Mouse (Mus musculus): ENCODE data around the gene Mymx. TPM values are rescaled to one million over a fixed set of nuclear protein-coding genes. Genes with fewer than 3 reads are reported as not detected.

Gene Mymx
- polyA plus RNA-seq (2011; ENCODE audit: insufficient read depth, insufficient read length, low read depth, missing spikeins), result 19.2 and 22.6 TPM in 2 replicates

GRCm38 (mm10) chr17:45601877-45602304 is at the start of gene Mymx:
TSS of gene Mymx (minus strand) at chr17:45602102.
- H3K9ac ChIP-seq (ENCODE audit: low read depth, poor library complexity, severe bottlenecking), result peak within 1 kb of the TSS; percentile 76
- H3K27me3 ChIP-seq (ENCODE audit: control insufficient read depth, insufficient read depth, low read length, poor library complexity, severe bottlenecking), result no peaks in the 10 kb centered on the region
- peak within 1 kb of the TSS; percentile 63 for H3K4me3 ChIP-seq (ENCODE audit: low read depth, low read length)
- TF ChIP-seq POLR2A (IDR thresholded peaks at IDR 0.05; ENCODE audit: insufficient read depth, low read length) (no peak), EP300 (IDR thresholded peaks at IDR 0.05; ENCODE audit: insufficient read depth, low read depth, low read length) (peak; percentile 100)
- peaks cover 2% of the 10 kb centered on the region for H3K4me1 ChIP-seq (ENCODE audit: control insufficient read depth, insufficient read depth, low read length)
- H3K36me3 ChIP-seq (ENCODE audit: control insufficient read depth, insufficient read depth, low read length, poor library complexity, severe bottlenecking), result no peaks in the 10 kb centered on the region
- no peaks in the 10 kb centered on the region for H3K9me3 ChIP-seq (replicated peaks; ENCODE audit: control insufficient read depth, insufficient read depth, low read length, poor library complexity, severe bottlenecking)
- H3K27ac ChIP-seq (ENCODE audit: insufficient read depth, low read length), result peak within 1 kb of the TSS; percentile 96

DNA sequence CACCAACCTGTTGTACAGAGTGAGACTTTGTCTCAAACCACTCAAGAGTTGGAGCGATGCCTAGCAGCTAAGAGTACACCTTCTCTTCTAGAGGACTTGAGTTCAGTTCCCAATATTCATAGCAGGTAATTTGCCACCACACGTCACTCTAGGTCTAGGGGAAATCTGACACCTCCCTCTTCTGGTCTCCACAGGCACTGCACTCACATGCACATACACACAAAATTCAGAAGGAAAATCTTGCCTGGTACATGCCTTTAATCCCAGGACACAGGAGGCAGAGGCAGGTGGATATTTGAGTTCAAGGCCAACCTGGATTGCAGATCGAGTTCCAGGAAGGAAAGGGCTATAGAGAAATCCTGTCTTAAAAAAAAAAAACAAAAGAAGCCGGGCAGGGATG is 42.3 kb upstream of the Mymx start:
- H3K27ac ChIP-seq (ENCODE audit: insufficient read depth, low read length), result no peak overlapping the region

DNA sequence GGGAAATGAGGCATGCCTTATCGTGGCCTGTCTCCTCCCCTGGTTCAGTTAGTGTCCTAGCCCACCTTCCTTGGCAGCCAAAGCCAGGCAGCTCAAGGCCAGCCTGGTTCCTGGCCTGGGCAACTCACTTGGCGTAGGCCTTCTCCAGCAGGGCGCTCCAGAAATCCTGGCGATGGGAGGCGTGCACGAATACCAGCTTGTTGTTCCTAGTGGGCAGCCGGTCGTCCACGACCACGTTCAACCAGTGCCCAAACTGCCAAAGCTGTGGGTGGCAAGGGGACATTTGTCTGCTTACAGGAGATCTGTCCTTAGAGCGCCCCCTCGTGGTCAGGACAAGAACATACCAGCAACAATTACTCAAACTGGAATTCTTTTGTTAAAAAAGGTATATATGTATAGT is 40.8 kb upstream of the Mymx start:
- TF ChIP-seq CTCF (IDR thresholded peaks at IDR 0.05; ENCODE audit: low read depth, low read length), result peak; percentile 63
- TF ChIP-seq POLR2A (IDR thresholded peaks at IDR 0.05; ENCODE audit: insufficient read depth, low read length), result no peak
- no peak for TF ChIP-seq EP300 (IDR thresholded peaks at IDR 0.05; ENCODE audit: insufficient read depth, low read depth, low read length)
- Histone ChIP-seq H3K9ac (ENCODE audit: low read depth, poor library complexity, severe bottlenecking) (0 out of 2 replicates have a peak overlapping the region, but pooled peaks have one; percentile 1), H3K4me1 (ENCODE audit: control insufficient read depth, insufficient read depth, low read length) (no peaks in the 10 kb centered on the region), H3K27ac (ENCODE audit: insufficient read depth, low read length) (no peak overlapping the region), H3K9me3 (replicated peaks; ENCODE audit: control insufficient read depth, insufficient read depth, low read length, poor library complexity, severe bottlenecking) (0 out of 2 replicates have a peak, but pooled peaks cover 5% of the 10 kb centered on the region), H3K27me3 (ENCODE audit: control insufficient read depth, insufficient read depth, low read length, poor library complexity, severe bottlenecking) (no peaks in the 10 kb centered on the region), H3K36me3 (ENCODE audit: control insufficient read depth, insufficient read depth, low read length, poor library complexity, severe bottlenecking) (no peaks in the 10 kb centered on the region), H3K4me3 (ENCODE audit: low read depth, low read length) (peak overlapping the region; percentile 41)

More for the DNA sequence above, 42.3 kb upstream of the Mymx start:
- H3K36me3 ChIP-seq (ENCODE audit: control insufficient read depth, insufficient read depth, low read length, poor library complexity, severe bottlenecking), result no peaks in the 10 kb centered on the region
- no peaks in the 10 kb centered on the region for H3K4me1 ChIP-seq (ENCODE audit: control insufficient read depth, insufficient read depth, low read length)
- TF ChIP-seq EP300 (IDR thresholded peaks at IDR 0.05; ENCODE audit: insufficient read depth, low read depth, low read length) (no peak), CTCF (IDR thresholded peaks at IDR 0.05; ENCODE audit: low read depth, low read length) (no peak), POLR2A (IDR thresholded peaks at IDR 0.05; ENCODE audit: insufficient read depth, low read length) (no peak)
- no peak overlapping the region for H3K9ac ChIP-seq (ENCODE audit: low read depth, poor library complexity, severe bottlenecking)
- no peak overlapping the region for H3K4me3 ChIP-seq (ENCODE audit: low read depth, low read length)
- H3K9me3 ChIP-seq (replicated peaks; ENCODE audit: control insufficient read depth, insufficient read depth, low read length, poor library complexity, severe bottlenecking), result 0 out of 2 replicates have a peak, but pooled peaks cover 5% of the 10 kb centered on the region
- no peaks in the 10 kb centered on the region for H3K27me3 ChIP-seq (ENCODE audit: control insufficient read depth, insufficient read depth, low read length, poor library complexity, severe bottlenecking)

DNA sequence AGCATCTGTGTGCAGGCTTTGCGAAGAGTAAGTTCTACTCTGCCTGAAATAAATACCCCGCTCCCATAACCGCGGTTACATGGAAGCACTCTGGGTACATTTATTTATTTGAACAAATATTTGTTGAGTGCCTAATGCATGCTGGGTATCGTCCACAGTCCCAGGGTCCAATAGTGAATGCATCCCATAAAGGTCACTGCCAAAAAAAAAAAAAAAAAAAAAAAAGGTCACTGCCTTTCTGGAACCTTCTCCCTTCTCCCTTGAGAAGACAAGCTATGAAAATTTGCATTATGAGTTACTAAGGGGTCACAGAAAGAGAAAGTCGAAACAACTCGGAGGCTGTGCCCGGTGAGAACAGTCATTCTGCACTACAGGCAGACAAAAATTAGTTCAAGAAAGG is 40.1 kb upstream of the Mymx start:
- Histone ChIP-seq H3K4me1 (ENCODE audit: control insufficient read depth, insufficient read depth, low read length) (no peaks in the 10 kb centered on the region), H3K9me3 (replicated peaks; ENCODE audit: control insufficient read depth, insufficient read depth, low read length, poor library complexity, severe bottlenecking) (0 out of 2 replicates have a peak, but pooled peaks cover 5% of the 10 kb centered on the region), H3K27me3 (ENCODE audit: control insufficient read depth, insufficient read depth, low read length, poor library complexity, severe bottlenecking) (no peaks in the 10 kb centered on the region), H3K36me3 (ENCODE audit: control insufficient read depth, insufficient read depth, low read length, poor library complexity, severe bottlenecking) (no peaks in the 10 kb centered on the region), H3K4me3 (ENCODE audit: low read depth, low read length) (no peak overlapping the region), H3K27ac (ENCODE audit: insufficient read depth, low read length) (no peak overlapping the region), H3K9ac (ENCODE audit: low read depth, poor library complexity, severe bottlenecking) (no peak overlapping the region)
- TF ChIP-seq EP300 (IDR thresholded peaks at IDR 0.05; ENCODE audit: insufficient read depth, low read depth, low read length), result no peak
- TF ChIP-seq CTCF (IDR thresholded peaks at IDR 0.05; ENCODE audit: low read depth, low read length), result no peak
- TF ChIP-seq POLR2A (IDR thresholded peaks at IDR 0.05; ENCODE audit: insufficient read depth, low read length), result no peak

DNA sequence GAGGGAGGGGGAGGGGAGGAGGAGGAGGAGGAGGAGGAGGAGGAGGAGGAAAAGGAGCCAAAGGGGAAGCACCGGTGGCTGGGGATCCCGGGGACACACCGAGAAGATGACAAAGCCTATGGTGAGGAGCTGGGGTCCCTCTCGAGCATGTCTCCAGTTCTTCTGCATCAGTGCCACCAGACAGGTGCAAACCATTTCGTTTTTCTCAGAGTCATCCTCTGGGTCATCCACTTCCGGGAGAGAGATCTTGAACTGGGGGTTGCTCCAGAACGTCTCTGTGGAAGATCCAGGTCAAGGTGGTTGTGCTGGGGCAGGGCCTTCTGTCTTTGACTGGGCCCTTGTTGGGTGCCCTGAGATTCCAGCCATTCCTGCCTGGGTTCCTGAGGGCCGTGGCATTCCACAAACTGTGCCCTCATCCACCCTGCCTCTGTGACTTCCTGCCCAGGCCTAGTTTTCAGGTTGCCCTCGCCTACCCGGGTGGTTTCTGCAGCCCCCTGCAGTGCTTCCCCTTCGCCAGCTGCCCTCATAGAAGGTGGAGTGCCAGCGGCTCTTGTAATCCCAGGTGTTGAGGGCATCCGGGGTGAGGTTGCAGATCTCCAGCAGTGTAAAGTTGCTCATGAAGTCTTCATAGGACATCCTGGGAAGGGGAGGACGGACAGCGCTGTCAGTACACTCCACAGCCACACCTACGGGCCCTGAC is 36.8 kb upstream of the Mymx start:
- Histone ChIP-seq H3K27ac (ENCODE audit: insufficient read depth, low read length) (no peak overlapping the region), H3K9ac (ENCODE audit: low read depth, poor library complexity, severe bottlenecking) (no peak overlapping the region), H3K36me3 (ENCODE audit: control insufficient read depth, insufficient read depth, low read length, poor library complexity, severe bottlenecking) (no peaks in the 10 kb centered on the region), H3K27me3 (ENCODE audit: control insufficient read depth, insufficient read depth, low read length, poor library complexity, severe bottlenecking) (no peaks in the 10 kb centered on the region), H3K4me3 (ENCODE audit: low read depth, low read length) (no peak overlapping the region), H3K4me1 (ENCODE audit: control insufficient read depth, insufficient read depth, low read length) (no peaks in the 10 kb centered on the region), H3K9me3 (replicated peaks; ENCODE audit: control insufficient read depth, insufficient read depth, low read length, poor library complexity, severe bottlenecking) (no peaks in the 10 kb centered on the region)
- TF ChIP-seq CTCF (IDR thresholded peaks at IDR 0.05; ENCODE audit: low read depth, low read length), result no peak
- no peak for TF ChIP-seq EP300 (IDR thresholded peaks at IDR 0.05; ENCODE audit: insufficient read depth, low read depth, low read length)

GRCm38 (mm10) chr17:45634033-45634432 is 32.1 kb upstream of the Mymx start:
- Histone ChIP-seq H3K9me3 (replicated peaks; ENCODE audit: control insufficient read depth, insufficient read depth, low read length, poor library complexity, severe bottlenecking) (no peaks in the 10 kb centered on the region), H3K27me3 (ENCODE audit: control insufficient read depth, insufficient read depth, low read length, poor library complexity, severe bottlenecking) (no peaks in the 10 kb centered on the region)
- TF ChIP-seq EP300 (IDR thresholded peaks at IDR 0.05; ENCODE audit: insufficient read depth, low read depth, low read length) (no peak), CTCF (IDR thresholded peaks at IDR 0.05; ENCODE audit: low read depth, low read length) (no peak), POLR2A (IDR thresholded peaks at IDR 0.05; ENCODE audit: insufficient read depth, low read length) (no peak)

More at GRCm38 (mm10) chr17:45634033-45634432, 32.1 kb upstream of the Mymx start:
- Histone ChIP-seq H3K27ac (ENCODE audit: insufficient read depth, low read length) (no peak overlapping the region), H3K4me1 (ENCODE audit: control insufficient read depth, insufficient read depth, low read length) (peaks cover 8% of the 10 kb centered on the region), H3K36me3 (ENCODE audit: control insufficient read depth, insufficient read depth, low read length, poor library complexity, severe bottlenecking) (no peaks in the 10 kb centered on the region), H3K4me3 (ENCODE audit: low read depth, low read length) (no peak overlapping the region), H3K9ac (ENCODE audit: low read depth, poor library complexity, severe bottlenecking) (no peak overlapping the region)
